Mouse (Mus musculus) forebrain, embryonic 16.5 days (tissue): ENCODE results near the gene Birc5. TPM values are rescaled to one million over a fixed set of nuclear protein-coding genes. Genes with fewer than 3 reads are reported as not detected.

ENCODE experiments used
- ATAC-seq: fragments of 200-750 bp; cut with Nextera tagmentation; 2 replicates; pipeline ENCODE4 v1.8.0; 2017; ENCODE audit warnings: mild to moderate bottlenecking, moderate library complexity
- H3K27ac ChIP-seq: fragments of 300-500 bp; sonication (generic); 2 replicates; pipeline ENCODE4 v1.5.1; 2014; ENCODE audit warnings: low read length, control low read depth
- H3K27me3 ChIP-seq: fragments of 300-500 bp; sonication (generic); replicated peaks from 2 replicates; pipeline ENCODE4 v1.6.1; 2014; ENCODE audit warnings: low read length; ENCODE audit not compliant: control insufficient read depth, insufficient read depth
- H3K36me3 ChIP-seq: fragments of 300-500 bp; sonication (generic); 2 replicates; pipeline ENCODE4 v1.6.1; 2014; ENCODE audit not compliant: control insufficient read depth, insufficient read depth
- H3K4me1 ChIP-seq: fragments of 300-500 bp; sonication (generic); replicated peaks from 2 replicates; pipeline ENCODE4 v1.6.1; 2014; ENCODE audit warnings: low read length; ENCODE audit not compliant: control insufficient read depth, insufficient read depth
- H3K4me2 ChIP-seq: fragments of 300-500 bp; sonication (generic); 2 replicates; pipeline ENCODE4 v1.6.1; 2014; ENCODE audit warnings: mild to moderate bottlenecking, low read length, control low read depth
- H3K4me3 ChIP-seq: fragments of 300-500 bp; sonication (generic); replicated peaks from 2 replicates; pipeline ENCODE4 v1.5.1; 2014; ENCODE audit warnings: mild to moderate bottlenecking, low read length, control low read depth
- H3K9ac ChIP-seq: fragments of 300-500 bp; sonication (generic); replicated peaks from 2 replicates; pipeline ENCODE4 v1.6.1; 2014; ENCODE audit warnings: low read depth, low read length, control low read depth
- H3K9me3 ChIP-seq: fragments of 300-500 bp; sonication (generic); 2 replicates; pipeline ENCODE4 v1.6.1; 2016; ENCODE audit warnings: low read length; ENCODE audit not compliant: control insufficient read depth
- WGBS: fragments of 180-500 bp; shearing (Covaris S2); extraction: QIAGEN DNeasy Blood & Tissue Kit; methylation state at CpG from one replicate; pipeline ENCODE4 v1.1.7; 2014; 5-methylcytosine and 5-hydroxymethylcytosine counted together
- polyA plus RNA-seq: library from polyadenylated mRNA; unstranded; fragments of >200 nt; fragmentation: Nextera tagmentation; extraction: Ambion mirVana; gene quantifications from 2 replicates; pipeline ENCODE4 v1.2.1, GENCODE M21; 2015

Gene Birc5
- polyA plus RNA-seq, 1 experiment from 2014 or later: 72.6 TPM

DNA sequence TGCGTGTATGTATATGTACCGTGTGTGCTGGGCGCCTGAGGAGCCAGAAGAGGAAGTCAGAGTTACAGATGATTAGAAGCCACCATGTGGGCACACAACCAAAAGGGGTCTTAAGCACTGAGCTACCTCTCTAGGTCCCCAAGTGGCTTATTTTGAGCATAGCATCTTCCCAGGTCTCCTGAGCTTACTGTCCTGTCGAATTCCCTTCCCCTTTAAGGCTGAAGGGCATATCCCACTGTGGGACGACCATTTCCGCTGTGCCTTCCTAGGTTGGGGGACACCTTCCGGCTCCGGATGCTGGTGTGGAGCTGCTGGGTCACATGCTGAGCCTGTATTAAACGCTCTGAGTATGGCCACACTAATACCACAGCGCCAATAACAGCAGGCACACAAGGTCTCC is 45.6 kb downstream of the Birc5 start:
- H3K4me1 ChIP-seq: peaks cover 9% of the 10 kb centered on the region
- no peak overlapping the region for H3K4me3 ChIP-seq
- H3K9me3 ChIP-seq: no peaks in the 10 kb centered on the region
- no peak overlapping the region for H3K9ac ChIP-seq
- no peak overlapping the region for H3K27ac ChIP-seq
- 64% methylated on average over 10 of the region's 10 CpGs for WGBS
- H3K4me2 ChIP-seq: no peak overlapping the region
- ATAC-seq: no peak
- H3K36me3 ChIP-seq: no peaks in the 10 kb centered on the region
- peaks cover 5% of the 10 kb centered on the region for H3K27me3 ChIP-seq

GRCm38 (mm10) chr11:117896533-117896932 is 47.5 kb downstream of the Birc5 start:
- Histone ChIP-seq H3K4me2 (no peak overlapping the region), H3K4me3 (no peak overlapping the region), H3K9me3 (no peaks in the 10 kb centered on the region), H3K4me1 (no peaks in the 10 kb centered on the region), H3K9ac (no peak overlapping the region), H3K27ac (no peak overlapping the region), H3K27me3 (peaks cover 5% of the 10 kb centered on the region), H3K36me3 (no peaks in the 10 kb centered on the region)
- ATAC-seq: no peak
- WGBS: 43% methylated on average over 2 of the region's 2 CpGs

DNA sequence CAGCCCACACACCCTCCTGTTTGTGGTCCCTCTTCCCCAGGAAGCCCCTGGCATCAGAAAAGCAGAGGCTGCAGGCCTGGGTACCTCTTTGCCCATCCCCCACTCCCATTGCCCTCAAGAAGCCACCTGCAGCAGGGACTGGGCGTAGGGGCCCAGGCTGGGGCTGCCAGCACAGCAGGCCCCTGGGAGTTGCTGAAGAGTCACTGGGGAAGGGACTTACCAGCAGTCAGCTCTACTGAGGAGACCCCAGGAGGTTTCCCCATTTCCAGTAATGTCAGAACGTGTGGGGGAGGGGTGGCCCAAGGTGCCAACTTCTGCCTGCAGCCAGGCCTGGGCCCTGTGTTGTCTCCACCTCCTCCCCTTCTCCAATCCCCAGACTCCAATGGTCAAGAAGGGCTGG is 53.2 kb downstream of the Birc5 start:
- ATAC-seq: no peak
- Histone ChIP-seq H3K27ac (no peak overlapping the region), H3K9ac (no peak overlapping the region), H3K27me3 (no peaks in the 10 kb centered on the region), H3K4me3 (no peak overlapping the region), H3K4me1 (no peaks in the 10 kb centered on the region), H3K9me3 (no peaks in the 10 kb centered on the region), H3K4me2 (no peak overlapping the region), H3K36me3 (no peaks in the 10 kb centered on the region)
- 88% methylated on average over 2 of the region's 2 CpGs for WGBS

GRCm38 (mm10) chr11:117904442-117904841 is 55.4 kb downstream of the Birc5 start:
- 85% methylated on average over 8 of the region's 8 CpGs for WGBS
- Histone ChIP-seq H3K9ac (no peak overlapping the region), H3K27me3 (no peaks in the 10 kb centered on the region), H3K4me2 (no peak overlapping the region), H3K9me3 (no peaks in the 10 kb centered on the region), H3K27ac (no peak overlapping the region), H3K36me3 (no peaks in the 10 kb centered on the region), H3K4me3 (no peak overlapping the region), H3K4me1 (no peaks in the 10 kb centered on the region)
- ATAC-seq: no peak

Other genes starting within 250 kb of the Birc5 start
- gene Tnrc6c, start 195.0 kb upstream of the Birc5 start, polyA plus RNA-seq: 28.0 and 29.7 TPM in 2 replicates
- 0.78 and 0.99 TPM in 2 replicates for gene Tmc8, start 67.2 kb upstream of the Birc5 start, polyA plus RNA-seq
- 2.7 and 3.3 TPM in 2 replicates for gene Tmc6, start 67.1 kb upstream of the Birc5 start, polyA plus RNA-seq
- gene 6030468B19Rik, start 51.6 kb upstream of the Birc5 start, polyA plus RNA-seq: not detected in 2 replicates
- 0.19 and 0.90 TPM in 2 replicates for gene Gm20708, start 39.6 kb upstream of the Birc5 start, polyA plus RNA-seq
- gene Syngr2, start 39.6 kb upstream of the Birc5 start, polyA plus RNA-seq: 13.1 and 14.4 TPM in 2 replicates
- 5.2 and 7.1 TPM in 2 replicates for gene Afmid, start 23.3 kb upstream of the Birc5 start, polyA plus RNA-seq
- gene Tk1, start 23.2 kb upstream of the Birc5 start, polyA plus RNA-seq: 37.5 and 39.7 TPM in 2 replicates
- not detected in 2 replicates for gene Tmem235, start 11.5 kb downstream of the Birc5 start, polyA plus RNA-seq
- gene Tha1, start 24.2 kb downstream of the Birc5 start, polyA plus RNA-seq: 3.7 and 5.4 TPM in 2 replicates
- 11.7 and 13.7 TPM in 2 replicates for gene Socs3, start 120.8 kb downstream of the Birc5 start, polyA plus RNA-seq
- 56.9 and 58.1 TPM in 2 replicates for gene Pgs1, start 137.0 kb downstream of the Birc5 start, polyA plus RNA-seq